Mouse (Mus musculus): ENCODE data around the gene Snap23.
A peak's percentile ranks its signal among the peaks of the same experiment; 100 is the strongest.
"Not testable (repeated sequence)": the region's sequence is repeated elsewhere in the genome, so short reads cannot be mapped to it uniquely, and the experiment has no call there.

The Snap23 gene

GRCm38 (mm10) chr2:120566886-120567797 is at the start of gene Snap23:
TSS of gene Snap23 (plus strand) at chr2:120567671.
- peak; percentile 96 for DNase-seq

DNA sequence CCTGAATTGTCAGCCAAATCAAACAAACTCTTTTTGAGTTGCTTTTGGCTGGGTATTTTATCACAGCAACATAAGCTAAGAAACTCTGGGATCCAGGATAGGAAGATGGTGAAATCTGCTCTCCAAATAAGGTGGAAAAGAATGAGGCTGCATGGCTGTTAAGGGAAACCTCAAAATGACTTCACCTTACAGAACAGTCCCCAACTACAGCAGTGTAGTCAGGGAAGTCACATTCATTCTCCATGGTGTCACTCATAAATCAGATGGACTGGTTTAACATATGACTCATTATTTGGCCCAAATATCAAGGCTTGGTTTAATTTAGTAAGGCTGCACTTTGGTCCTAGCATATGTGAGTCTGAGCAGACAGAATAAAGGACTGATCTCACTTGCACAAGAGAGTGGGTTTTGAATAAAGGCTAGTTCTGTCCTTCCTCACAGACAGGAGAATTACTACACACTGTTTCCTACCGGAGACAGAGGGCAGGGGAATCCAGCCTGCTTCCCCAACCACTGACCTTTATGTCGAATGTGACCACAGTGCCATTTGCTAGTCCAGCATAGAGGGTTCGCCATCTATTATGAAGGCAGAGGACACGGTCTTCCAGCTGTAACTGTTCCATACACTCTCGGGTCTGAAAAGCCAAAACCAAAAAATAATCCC is 48.8 kb upstream of the Snap23 start:
- peak; percentile 28 for DNase-seq

DNA sequence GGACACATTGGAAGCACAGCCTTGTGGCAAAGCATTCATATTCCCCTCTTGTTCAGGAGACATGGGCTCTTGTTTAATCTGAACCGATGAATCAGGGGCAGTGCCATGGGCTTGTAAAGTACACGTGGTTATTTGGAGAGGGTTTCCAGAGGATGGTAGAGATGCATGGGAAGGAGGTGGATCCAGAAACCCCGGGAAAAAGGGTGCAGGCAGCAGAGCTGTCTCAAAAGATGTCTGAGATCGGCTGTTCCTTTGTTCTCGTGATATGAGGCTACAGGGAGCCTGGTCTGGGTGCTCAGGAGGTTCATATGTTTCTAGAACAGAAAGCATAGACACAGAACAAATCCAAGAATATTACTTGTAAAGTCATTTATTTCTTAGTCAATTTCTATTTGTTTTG is 40.7 kb upstream of the Snap23 start:
- no peak for DNase-seq

DNA sequence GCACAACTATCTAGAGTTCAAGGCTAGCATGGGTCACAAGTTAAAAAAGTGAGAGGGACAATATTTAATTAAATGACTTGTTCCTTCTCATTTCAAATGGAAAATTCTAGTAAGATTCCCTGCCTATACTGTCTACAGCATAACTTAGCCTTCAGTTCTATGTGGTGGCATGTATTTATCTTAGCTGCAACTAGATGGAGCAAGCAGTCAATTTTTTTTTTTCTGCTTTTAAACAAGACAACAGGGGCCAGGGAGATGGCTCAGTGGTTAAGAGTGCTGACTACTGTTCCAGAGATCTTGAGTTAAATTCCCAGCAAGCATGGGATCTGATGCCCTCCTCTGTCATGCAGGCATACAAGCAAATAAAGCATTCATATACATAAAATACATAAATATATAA is 37.9 kb upstream of the Snap23 start:
- no peak for DNase-seq

GRCm38 (mm10) chr2:120531223-120531622 is 36.2 kb upstream of the Snap23 start:
- no peak for DNase-seq

DNA sequence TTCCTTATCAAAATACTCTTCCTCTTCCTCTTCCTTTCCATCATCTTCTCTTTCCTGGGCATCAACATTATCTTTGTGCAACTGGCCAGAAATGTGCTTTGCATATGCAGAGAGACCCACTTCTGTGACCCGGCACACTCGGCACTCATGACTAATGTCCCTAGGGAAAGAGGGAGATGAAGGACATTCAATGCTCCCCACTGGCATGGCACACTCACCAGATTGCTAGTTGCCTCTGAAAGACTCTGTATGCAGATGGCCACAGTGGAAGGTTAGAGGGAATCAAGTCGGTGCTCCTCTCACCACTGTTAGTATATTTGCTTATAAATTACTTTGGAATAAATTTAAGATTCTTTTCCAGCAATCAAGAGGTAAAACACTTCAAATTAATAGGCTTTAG is 28.1 kb upstream of the Snap23 start:
- no peak for DNase-seq

- DNase-seq: peak; percentile 95
These were observed 27.7 kb upstream of the Snap23 start for GRCm38 (mm10) chr2:120539778-120540208.

GRCm38 (mm10) chr2:120544732-120545131 is 22.7 kb upstream of the Snap23 start:
- no peak for DNase-seq

GRCm38 (mm10) chr2:120556868-120557267 is 10.6 kb upstream of the Snap23 start:
- peak; percentile 18 for DNase-seq

GRCm38 (mm10) chr2:120558813-120559212 is 8.7 kb upstream of the Snap23 start:
- peak; percentile 19 for DNase-seq

DNA sequence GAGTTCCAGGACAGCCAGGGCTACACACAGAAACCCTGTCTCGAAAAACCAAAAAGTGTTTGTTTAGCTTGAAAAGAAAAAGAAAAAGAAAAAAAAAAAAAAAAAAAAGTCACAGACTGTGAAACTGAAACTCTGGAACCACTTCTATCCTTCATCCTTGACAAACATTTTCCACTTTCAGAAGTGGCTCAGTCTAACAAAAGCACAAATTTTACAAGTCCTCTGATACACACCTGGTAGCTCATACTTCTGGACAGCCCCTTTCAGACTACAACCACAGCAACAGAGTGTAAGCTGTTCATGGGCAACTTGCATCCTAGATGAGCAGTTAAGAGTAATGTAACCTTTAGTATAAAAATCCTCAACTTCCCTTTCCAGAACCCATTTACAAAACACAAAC is 5.9 kb upstream of the Snap23 start:
- DNase-seq: no peak

GRCm38 (mm10) chr2:120562859-120563234 is 4.6 kb upstream of the Snap23 start:
- DNase-seq: no peak

- DNase-seq: peak; percentile 95
These were observed 4.1 kb upstream of the Snap23 start, which contains the start of gene Zfp106 for GRCm38 (mm10) chr2:120563235-120563990. TSS of gene Zfp106 (minus strand) at chr2:120563843.

DNA sequence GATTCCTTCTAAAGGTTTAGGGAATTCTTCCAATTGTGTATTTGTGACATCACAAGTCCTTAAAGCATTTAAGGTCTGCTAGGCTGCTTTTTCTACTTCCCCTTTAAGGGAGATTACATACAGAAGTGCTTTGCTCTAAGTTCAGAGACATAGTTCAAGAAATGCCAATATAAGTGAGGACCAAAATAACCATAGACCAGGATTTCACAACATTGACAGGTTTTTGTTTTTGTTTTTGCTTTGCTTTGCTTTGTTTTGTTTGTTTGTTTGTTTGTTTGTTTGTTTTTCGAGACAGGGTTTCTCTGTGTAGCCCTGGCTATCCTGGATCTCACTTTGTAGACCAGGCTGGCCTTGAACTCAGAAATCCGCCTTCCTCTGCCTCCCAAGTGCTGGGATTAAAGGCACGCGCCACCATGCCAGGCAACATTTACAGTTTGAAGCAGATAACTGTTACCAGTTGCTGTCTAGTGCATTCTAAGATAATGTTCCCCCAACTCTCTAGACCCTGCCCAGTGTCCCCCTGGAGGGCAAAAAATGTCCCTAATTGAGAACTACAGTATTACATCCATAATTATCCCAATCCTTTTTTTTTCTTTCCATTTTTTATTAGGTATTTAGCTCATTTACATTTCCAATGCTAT is 2.8 kb upstream of the Snap23 start:
- DNase-seq: not testable (repeated sequence)

GRCm38 (mm10) chr2:120565363-120565762 is 2.1 kb upstream of the Snap23 start:
- no peak for DNase-seq

DNA sequence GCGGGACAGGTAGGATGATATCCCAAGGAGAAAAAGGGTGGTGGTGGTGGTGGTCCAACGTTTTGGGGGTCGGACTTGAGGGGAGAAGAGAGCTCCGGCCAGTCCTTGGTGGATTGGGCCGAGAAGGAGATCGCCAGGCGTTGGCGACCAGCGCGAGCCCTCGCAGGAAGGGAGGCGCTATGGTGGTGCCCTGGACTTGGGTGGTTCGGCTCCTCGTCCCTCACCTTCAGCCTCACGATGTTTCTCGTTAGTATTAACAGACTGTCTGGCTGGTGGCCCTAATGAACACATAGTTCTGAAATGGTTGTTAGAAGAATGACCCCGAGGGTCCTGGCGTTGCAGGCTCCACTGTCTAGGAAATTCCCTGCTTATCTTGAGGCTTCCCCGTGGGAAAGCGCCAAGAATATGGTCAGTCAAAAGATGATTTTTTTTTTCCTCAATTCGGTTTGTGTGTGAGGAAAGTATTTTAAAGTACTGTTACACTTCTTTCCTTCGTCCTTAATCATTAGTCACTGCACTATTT is 388 bp downstream of the Snap23 start:
- DNase-seq: no peak

DNA sequence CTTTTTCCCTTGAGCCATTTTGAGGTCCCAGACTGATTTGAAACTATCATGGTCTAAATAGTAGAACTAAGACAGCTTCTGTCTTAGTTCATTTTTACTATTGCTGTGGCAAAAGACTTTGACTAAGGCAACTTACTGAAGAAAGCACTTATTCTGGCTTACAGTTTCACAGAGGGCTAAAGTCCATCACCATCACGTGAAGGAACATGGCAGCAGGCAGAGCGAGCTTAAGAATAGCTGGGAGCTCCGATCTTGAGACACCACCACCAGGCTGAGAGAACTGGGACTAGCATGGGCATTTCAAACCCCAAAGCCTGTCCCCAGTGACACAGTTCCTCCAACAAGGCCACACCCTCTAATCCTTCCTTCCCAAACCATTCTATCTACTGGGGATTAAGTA is 3.6 kb downstream of the Snap23 start:
- DNase-seq: no peak

DNA sequence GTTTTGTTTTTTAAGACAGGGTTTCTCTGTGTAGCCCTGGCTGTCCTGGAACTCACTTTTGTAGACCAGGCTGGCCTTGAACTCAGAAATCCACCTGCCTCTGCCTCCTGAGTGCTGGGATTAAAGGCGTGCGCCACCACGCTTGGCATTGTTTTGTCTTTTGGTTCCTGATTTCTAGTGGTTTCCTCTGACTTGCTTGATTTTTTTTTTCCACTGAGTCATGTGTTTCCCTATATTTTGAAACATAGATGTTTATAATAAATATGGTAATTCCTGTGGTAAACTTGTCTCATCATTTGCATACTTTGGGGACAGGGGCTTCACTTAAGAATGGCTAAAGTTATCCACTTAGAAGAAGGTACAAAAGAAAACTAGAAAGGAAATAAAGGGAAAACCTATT is 4.7 kb downstream of the Snap23 start:
- not testable (repeated sequence) for DNase-seq

GRCm38 (mm10) chr2:120575121-120575520 is 7.7 kb downstream of the Snap23 start:
- DNase-seq: no peak

- no peak for DNase-seq
These were observed 8.5 kb downstream of the Snap23 start for GRCm38 (mm10) chr2:120575978-120576377.

GRCm38 (mm10) chr2:120577799-120578198 is 10.3 kb downstream of the Snap23 start:
- DNase-seq: no peak

- peak; percentile 73 for DNase-seq
These were observed 10.8 kb downstream of the Snap23 start for GRCm38 (mm10) chr2:120578286-120578685.
